Mouse (Mus musculus) adrenal gland, postnatal 10 days (tissue): ENCODE measurements at regions not wholly inside any gene's neighbourhood (a gene's known extent, or its start where the extent isn't known, plus 50 kb on each side); places are given as distances from the start of the nearest gene placed in this dataset.
"Not testable (repeated sequence)": the region's sequence is repeated elsewhere in the genome, so short reads cannot be mapped to it uniquely, and the experiment has no call there.

Source experiments
- DNase-seq: peaks from one replicate; pipeline ENCODE4 v3.0.0; 2021; ENCODE audit warnings: mixed read lengths

- DNase-seq, result peak; percentile 73
These were observed 221.0 kb downstream of the Grxcr1 start for GRCm38 (mm10) chr5:68252671-68253070.

- DNase-seq, result no peak
These were observed 221.8 kb downstream of the Grxcr1 start for GRCm38 (mm10) chr5:68253476-68253875.

DNA sequence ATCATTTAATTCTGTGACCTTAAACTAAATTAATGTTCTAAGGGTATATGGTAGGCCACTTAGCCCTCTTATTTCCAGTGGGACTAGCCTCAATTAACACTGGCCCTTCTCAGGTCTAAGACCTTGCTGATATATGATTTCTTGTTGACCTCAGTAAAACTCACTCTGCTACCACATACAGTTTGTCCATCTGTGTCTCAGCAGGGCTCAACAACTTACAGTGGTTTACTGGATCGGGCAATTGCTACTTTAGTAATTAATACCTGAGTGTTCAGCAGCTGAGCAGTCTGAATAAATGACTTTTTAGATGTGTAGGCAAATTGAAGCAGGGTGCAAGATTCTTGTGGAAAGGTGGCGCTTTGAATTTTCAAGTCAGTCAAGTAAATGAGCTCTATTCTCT is 222.5 kb downstream of the Grxcr1 start:
- no peak for DNase-seq

DNA sequence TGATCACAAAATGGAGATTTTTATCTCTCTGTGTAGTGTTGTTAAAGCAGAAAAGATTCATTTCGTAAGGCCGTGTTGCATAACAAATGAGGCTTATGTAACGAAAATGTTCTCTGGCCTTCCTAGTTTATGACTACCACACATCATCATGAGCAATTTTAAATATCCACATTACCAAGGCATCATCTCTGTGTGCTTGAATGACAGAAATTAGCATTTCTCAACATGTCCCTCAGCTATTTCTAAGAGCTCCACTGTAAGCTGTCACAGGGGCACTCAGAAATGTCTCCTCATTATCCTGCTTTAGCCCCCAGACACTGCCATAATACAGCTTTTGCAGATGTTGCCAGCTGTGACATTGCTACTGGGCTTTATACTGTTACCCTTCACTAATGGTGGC is 232.6 kb downstream of the Grxcr1 start:
- DNase-seq, result no peak

GRCm38 (mm10) chr5:68274271-68274670 is 242.6 kb downstream of the Grxcr1 start:
- DNase-seq, result no peak

DNA sequence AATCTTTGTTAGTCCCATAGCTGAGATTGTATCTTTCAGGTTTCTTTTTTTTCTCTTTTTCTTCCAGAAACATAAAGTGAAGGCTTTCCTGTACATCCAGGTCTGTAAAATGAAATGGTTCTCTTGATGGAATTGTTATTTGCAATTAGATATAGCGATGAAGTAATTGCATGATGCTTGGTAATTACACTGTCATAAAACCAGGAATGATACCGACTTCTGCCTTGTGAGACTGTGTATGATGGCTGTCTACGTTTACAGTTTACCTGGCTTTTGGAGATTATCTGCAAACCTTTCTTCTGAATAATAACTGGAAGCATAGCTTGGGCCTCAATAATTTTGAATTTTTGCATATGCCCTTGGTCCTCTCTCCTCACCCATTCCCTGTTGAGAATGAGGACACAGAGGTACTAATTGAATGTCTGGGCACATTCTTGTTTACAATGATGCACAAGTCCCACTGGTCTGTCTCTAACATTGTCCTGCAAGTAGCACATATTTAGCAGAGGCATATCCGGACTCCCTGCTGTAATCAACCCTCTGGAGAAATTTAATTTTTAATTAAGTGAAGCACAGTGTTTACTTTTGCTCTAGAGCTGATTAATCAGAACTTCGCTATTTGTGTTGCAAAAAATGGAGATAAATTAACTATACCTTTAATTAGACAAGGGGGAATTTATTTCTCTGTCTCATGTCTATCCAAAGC is 244.1 kb downstream of the Grxcr1 start:
- no peak for DNase-seq

- not testable (repeated sequence) for DNase-seq
These were observed 264.1 kb downstream of the Grxcr1 start for GRCm38 (mm10) chr5:68295774-68296173.

DNA sequence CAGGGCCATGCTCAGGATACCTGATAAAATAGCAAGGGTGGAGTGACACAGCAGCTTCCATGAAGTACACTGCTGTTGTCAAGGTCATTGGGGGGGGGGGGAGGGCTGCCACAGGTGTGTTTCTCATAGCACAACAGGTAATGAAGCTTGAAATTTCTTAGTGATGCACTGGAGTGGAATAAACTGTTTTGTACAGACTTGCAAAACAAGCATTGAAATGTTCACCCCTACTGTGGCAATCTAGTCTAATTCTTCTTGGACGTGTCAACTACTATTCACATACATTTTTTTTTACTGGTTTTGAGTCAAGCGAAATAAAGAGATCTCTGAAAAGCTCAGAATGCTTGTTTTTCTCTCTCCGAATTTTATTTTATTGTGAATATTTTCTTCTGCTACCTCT is 281.6 kb downstream of the Grxcr1 start:
- DNase-seq, result no peak

- no peak for DNase-seq
These were observed 287.3 kb downstream of the Grxcr1 start for GRCm38 (mm10) chr5:68318979-68319378.

DNA sequence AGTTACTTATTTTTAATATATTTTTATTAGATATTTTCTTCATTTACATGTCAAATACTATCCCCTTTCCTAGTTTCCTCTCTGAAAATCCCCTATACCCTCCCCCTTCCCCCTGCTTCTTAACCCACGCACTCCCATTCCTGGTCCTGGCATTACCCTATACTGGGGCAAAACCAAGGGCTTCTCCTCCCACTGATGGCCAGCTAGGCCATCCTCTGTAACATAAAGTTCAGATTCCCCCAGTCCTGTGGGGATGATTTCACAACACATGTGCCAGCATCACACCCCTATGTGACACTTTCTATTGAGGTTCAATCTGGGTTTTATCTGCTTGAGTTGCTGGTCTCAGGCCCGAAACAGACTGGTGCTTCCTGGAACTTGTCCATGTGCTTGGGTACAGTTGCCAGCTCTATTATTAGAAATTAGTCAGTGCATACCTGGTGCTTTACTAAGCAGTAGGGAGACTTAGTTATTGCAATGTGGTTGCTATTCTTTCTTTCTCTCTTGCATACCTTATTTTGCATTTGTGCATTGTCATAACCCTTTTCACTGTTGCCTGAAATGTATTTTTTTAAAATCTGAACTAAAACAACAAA is 295.5 kb downstream of the Grxcr1 start:
- no peak for DNase-seq

- DNase-seq, result no peak
These were observed 297.7 kb downstream of the Grxcr1 start for GRCm38 (mm10) chr5:68329311-68329710.

- no peak for DNase-seq
These were observed 298.2 kb downstream of the Grxcr1 start for GRCm38 (mm10) chr5:68329828-68330227.

- no peak for DNase-seq
These were observed 319.3 kb downstream of the Grxcr1 start for GRCm38 (mm10) chr5:68350921-68351320.

GRCm38 (mm10) chr5:68351793-68352192 is 320.2 kb downstream of the Grxcr1 start:
- no peak for DNase-seq

DNA sequence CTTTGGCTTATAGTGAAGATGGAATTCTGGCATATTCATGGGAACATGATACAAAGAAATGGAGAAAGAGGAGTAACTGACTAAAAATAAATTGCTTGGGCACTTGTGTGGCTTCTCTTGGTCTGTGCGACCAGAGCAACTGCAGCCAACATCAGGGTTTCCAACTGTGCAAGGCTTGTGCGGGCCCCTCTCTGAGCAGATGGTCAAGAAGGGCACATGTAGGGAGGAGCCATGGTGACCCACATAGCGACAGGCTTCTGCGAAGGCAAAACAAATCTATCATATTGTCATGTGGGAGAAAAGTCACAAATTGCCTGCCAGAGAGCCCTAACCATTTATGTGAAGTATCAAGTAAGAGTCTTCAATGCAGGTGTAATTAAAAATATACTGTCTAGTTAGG is 321.6 kb downstream of the Grxcr1 start:
- DNase-seq, result no peak

GRCm38 (mm10) chr5:68353816-68354215 is 322.2 kb downstream of the Grxcr1 start:
- not testable (repeated sequence) for DNase-seq

- DNase-seq, result no peak
These were observed 330.1 kb downstream of the Grxcr1 start for GRCm38 (mm10) chr5:68361581-68362211.

- DNase-seq, result no peak
These were observed 341.4 kb downstream of the Grxcr1 start for GRCm38 (mm10) chr5:68373082-68373481.
